Mouse (Mus musculus): ENCODE measurements around the gene Zfp771. TPM values are rescaled to one million over a fixed set of nuclear protein-coding genes. Genes with fewer than 3 reads are reported as not detected.
A peak's percentile ranks its signal among the peaks of the same experiment; 100 is the strongest.

Zfp771 gene
- total RNA-seq (2014; rRNA removed) (101 and 108 TPM in 2 replicates), polyA plus RNA-seq (2015; fragmentation: Nextera tagmentation; extraction: Ambion mirVana) (89.0 and 89.2 TPM in 2 replicates)

DNA sequence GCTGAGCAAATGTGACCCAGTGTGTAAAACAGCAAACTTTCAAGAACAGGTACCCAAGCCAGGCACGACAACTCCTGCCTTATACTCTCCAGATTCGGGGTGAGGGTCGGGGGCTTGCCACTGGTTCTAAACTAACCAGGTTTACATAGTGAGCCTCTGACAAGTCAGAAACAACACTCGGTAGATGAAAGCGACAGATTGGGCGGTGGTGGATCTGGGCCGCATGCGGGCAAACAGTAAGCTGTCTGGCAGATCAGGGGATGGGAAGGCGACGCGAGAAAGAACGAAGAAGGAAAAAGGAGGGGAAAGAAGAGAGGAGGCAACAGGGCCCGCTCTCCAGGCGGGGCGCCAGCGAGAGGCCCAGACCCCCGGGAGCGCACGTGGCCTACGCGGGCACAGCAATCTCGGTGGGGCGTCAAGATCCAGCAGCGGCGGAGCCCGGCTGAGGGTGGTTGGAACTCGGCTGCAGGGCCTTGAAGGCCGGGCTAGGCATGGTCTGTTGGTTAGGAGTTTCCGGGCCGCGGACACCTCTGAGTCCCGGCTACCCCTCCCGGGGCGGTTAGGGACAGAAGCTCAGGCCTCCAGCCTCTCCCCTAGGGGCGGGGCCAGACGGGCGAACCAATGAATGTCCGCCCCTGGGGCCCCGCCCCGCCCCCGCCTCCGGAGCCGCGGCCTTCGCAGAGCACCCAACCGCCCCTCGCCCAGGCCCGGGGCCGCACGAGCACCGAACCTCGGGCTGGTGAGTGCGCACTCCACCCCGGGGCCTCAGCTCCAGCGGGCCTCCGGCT is at the start of gene Zfp771:
Gene Zfp771, plus strand, starts transcription at position 405 of the 788 bp plus-strand sequence.
- Histone ChIP-seq H3K27me3 (ENCODE audit: insufficient read depth, low read length) (no peaks in the 10 kb centered on the region), H3K27ac (peak within 1 kb of the TSS; percentile 94), H3K36me3 (ENCODE audit: insufficient read depth, low read length) (peaks cover 3% of the 10 kb centered on the region; the same call in 1 of the 2 replicates), H3K4me2 (ENCODE audit: low read depth, low read length) (peak within 1 kb of the TSS; percentile 81), H3K4me3 (ENCODE audit: low read length) (peak within 1 kb of the TSS; percentile 76), H3K4me1 (ENCODE audit: insufficient read depth, low read length) (peaks cover 14% of the 10 kb centered on the region), H3K9me3 (ENCODE audit: low read length) (no peaks in the 10 kb centered on the region), H3K9ac (replicated peaks; ENCODE audit: low read length) (peak within 1 kb of the TSS; percentile 84)
- WGBS, result under 1% methylated on average over 53 of the region's 56 CpGs
- ATAC-seq (peak; percentile 97), DNase-seq (ENCODE audit: low spot score) (peak; percentile 97)
- TF ChIP-seq CTCF (IDR thresholded peaks at IDR 0.05; ENCODE audit: low read depth), result no peak

GRCm38 (mm10) chr7:127194633-127195029 is 49.4 kb upstream of the Zfp771 start:
- ATAC-seq, result no peak
- Histone ChIP-seq H3K4me1 (ENCODE audit: insufficient read depth, low read length) (peaks cover 17% of the 10 kb centered on the region), H3K4me3 (ENCODE audit: low read length) (peak overlapping the region; percentile 62), H3K27me3 (ENCODE audit: insufficient read depth, low read length) (no peaks in the 10 kb centered on the region), H3K27ac (peak overlapping the region; percentile 82; the same call in 1 of the 2 replicates), H3K4me2 (ENCODE audit: low read depth, low read length) (peak overlapping the region; percentile 68), H3K36me3 (ENCODE audit: insufficient read depth, low read length) (peaks cover 33% of the 10 kb centered on the region), H3K9me3 (ENCODE audit: low read length) (no peaks in the 10 kb centered on the region), H3K9ac (replicated peaks; ENCODE audit: low read length) (peak overlapping the region; percentile 74)
- WGBS, result 85% methylated on average over 7 of the region's 7 CpGs
- TF ChIP-seq CTCF (IDR thresholded peaks at IDR 0.05; ENCODE audit: low read depth), result no peak
- no peak for DNase-seq (ENCODE audit: low spot score)

DNA sequence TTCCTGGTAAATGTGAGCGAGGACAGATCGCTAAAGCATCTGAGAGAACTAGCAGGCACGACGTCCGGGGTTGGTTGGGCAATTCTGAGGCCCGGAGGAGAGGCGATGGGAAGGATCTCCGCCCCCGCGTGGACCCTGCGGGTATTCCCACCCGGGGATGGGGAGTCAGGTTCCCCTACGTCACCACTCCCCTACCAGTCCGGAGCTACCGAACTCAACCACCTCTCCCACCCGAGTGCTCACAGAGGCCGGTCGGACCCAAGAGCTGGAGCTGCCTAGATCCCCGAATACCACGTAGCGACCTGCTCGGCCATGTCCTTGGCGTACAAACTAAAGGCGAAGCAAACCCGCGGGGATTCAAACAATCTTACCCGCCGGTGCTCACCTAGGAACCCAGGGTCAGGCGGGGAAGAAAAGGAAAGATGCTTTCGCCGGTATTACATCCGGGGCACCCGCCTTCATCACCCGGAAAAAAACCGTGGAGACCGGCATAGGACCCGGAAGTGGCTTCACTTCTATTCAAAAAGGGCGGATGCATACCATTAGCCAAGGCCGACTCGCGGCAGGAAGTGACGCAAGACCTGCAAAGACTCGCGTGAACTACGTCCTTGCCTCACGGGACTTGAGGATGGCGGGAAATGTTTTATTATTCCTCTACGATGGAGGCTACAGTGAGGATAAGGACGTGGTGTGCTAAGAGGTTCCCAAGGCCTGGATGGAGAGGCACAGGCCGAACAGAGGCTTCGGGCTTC is 48.4 kb upstream of the Zfp771 start, which contains the start of gene Cd2bp2:
Gene Cd2bp2, minus strand, starts transcription at position 507 of the 752 bp plus-strand sequence.
- DNase-seq (ENCODE audit: low spot score) (peak; percentile 99), ATAC-seq (peak; percentile 97)
- peak within 1 kb of the TSS; percentile 74 for H3K9ac ChIP-seq (replicated peaks; ENCODE audit: low read length)
- no peaks in the 10 kb centered on the region for H3K27me3 ChIP-seq (ENCODE audit: insufficient read depth, low read length)
- peak within 1 kb of the TSS; percentile 82 for H3K27ac ChIP-seq
- peak within 1 kb of the TSS; percentile 62 for H3K4me3 ChIP-seq (ENCODE audit: low read length)
- no peaks in the 10 kb centered on the region for H3K9me3 ChIP-seq (ENCODE audit: low read length)
- H3K36me3 ChIP-seq (ENCODE audit: insufficient read depth, low read length), result peaks cover 43% of the 10 kb centered on the region
- H3K4me1 ChIP-seq (ENCODE audit: insufficient read depth, low read length), result peaks cover 17% of the 10 kb centered on the region
- TF ChIP-seq CTCF (IDR thresholded peaks at IDR 0.05; ENCODE audit: low read depth), result peak; percentile 63
- 1% methylated on average over 51 of the region's 51 CpGs for WGBS
- peak within 1 kb of the TSS; percentile 68 for H3K4me2 ChIP-seq (ENCODE audit: low read depth, low read length)

DNA sequence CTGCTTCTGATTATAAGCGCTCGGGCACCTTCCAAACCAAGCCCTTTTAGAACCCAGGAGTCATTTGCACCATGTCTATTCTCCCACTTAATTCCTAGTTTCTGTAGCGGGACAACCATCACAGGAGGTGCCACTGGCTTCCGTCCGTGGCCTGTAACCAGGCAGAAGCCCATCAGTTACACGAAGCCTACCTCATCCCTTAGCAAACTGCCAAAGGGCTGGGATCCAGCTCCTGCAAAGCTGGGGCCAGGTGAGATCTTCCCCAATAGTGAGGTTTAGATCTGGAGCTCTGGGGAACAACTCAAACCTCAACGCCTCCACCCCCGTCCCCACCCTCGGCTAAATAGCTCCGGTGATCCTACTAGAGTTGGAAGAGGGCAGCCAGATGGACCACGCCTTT is 47.6 kb upstream of the Zfp771 start:
- no peaks in the 10 kb centered on the region for H3K9me3 ChIP-seq (ENCODE audit: low read length)
- no peak for ATAC-seq
- WGBS, result 57% methylated on average over 11 of the region's 11 CpGs

GRCm38 (mm10) chr7:127206606-127207005 is 37.5 kb upstream of the Zfp771 start:
- peak overlapping the region; percentile 81 for H3K9ac ChIP-seq (replicated peaks; ENCODE audit: low read length)
- no peak for DNase-seq (ENCODE audit: low spot score)
- H3K4me1 ChIP-seq (ENCODE audit: insufficient read depth, low read length), result peaks cover 7% of the 10 kb centered on the region
- H3K36me3 ChIP-seq (ENCODE audit: insufficient read depth, low read length), result no peaks in the 10 kb centered on the region
- peak overlapping the region; percentile 76 for H3K4me3 ChIP-seq (ENCODE audit: low read length)
- 61% methylated on average over 2 of the region's 2 CpGs for WGBS
- no peak overlapping the region for H3K27ac ChIP-seq
- ATAC-seq, result no peak
- peak overlapping the region; percentile 98 for H3K4me2 ChIP-seq (ENCODE audit: low read depth, low read length)
- no peaks in the 10 kb centered on the region for H3K27me3 ChIP-seq (ENCODE audit: insufficient read depth, low read length)
- no peak for TF ChIP-seq CTCF (IDR thresholded peaks at IDR 0.05; ENCODE audit: low read depth)
- H3K9me3 ChIP-seq (ENCODE audit: low read length), result no peaks in the 10 kb centered on the region

More for the DNA sequence above, 47.6 kb upstream of the Zfp771 start:
- Histone ChIP-seq H3K27me3 (ENCODE audit: insufficient read depth, low read length) (no peaks in the 10 kb centered on the region), H3K27ac (peak overlapping the region; percentile 73), H3K4me3 (ENCODE audit: low read length) (peak overlapping the region; percentile 62), H3K4me1 (ENCODE audit: insufficient read depth, low read length) (peaks cover 17% of the 10 kb centered on the region), H3K4me2 (ENCODE audit: low read depth, low read length) (peak overlapping the region; percentile 68), H3K9ac (replicated peaks; ENCODE audit: low read length) (peak overlapping the region; percentile 74), H3K36me3 (ENCODE audit: insufficient read depth, low read length) (peaks cover 44% of the 10 kb centered on the region)
- no peak for DNase-seq (ENCODE audit: low spot score)
- no peak for TF ChIP-seq CTCF (IDR thresholded peaks at IDR 0.05; ENCODE audit: low read depth)

DNA sequence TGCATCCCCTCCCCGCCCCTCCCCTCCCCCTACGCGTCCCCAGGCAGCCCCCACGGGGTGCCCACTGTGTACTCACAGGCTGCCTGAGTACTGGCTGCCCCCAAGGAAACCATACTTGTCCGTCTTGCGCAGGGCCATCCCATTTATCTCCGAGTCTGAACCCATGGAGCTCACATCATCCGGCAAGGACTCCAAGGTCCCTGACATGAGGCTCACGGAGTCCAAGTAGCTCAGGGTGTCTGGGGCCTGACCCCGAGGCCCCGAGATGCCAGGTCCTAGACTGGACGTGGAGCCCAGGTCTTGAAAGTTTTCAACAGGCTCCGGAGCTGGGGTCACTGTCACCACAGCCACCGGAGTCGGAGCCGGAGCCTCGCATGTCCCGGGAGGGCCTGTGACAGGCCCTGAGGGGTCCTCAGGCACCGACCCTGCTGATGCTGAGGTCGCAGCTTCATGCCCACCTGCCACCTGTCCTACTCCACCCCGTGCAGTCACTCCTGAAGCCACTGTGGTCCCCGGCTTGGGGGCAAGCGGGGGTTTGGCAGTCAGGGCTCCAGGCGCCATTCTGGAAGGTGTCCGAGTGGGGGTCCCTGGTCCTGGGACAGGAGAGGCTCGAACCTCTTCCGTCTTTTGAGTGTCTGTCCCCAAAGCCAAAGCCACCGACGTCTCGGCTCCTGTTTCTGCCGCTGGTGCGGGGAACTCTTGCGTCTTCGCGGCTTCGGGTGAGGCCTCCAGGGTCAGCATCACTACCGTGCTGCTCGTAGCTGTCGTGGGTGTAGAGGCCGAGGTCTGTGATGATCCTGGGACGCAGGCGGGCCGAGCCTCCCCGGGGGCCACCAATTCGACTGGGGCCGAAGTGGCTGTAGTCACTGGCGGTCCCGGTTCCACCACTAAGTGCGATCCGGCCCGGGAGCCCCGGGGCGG is 36.4 kb upstream of the Zfp771 start:
- DNase-seq (ENCODE audit: low spot score) (no peak), ATAC-seq (no peak)
- Histone ChIP-seq H3K9me3 (ENCODE audit: low read length) (no peaks in the 10 kb centered on the region), H3K27me3 (ENCODE audit: insufficient read depth, low read length) (no peaks in the 10 kb centered on the region), H3K4me3 (ENCODE audit: low read length) (peak overlapping the region; percentile 76), H3K4me1 (ENCODE audit: insufficient read depth, low read length) (peaks cover 7% of the 10 kb centered on the region), H3K4me2 (ENCODE audit: low read depth, low read length) (peak overlapping the region; percentile 98), H3K27ac (peak overlapping the region; percentile 84), H3K36me3 (ENCODE audit: insufficient read depth, low read length) (no peaks in the 10 kb centered on the region), H3K9ac (replicated peaks; ENCODE audit: low read length) (peak overlapping the region; percentile 81)
- TF ChIP-seq CTCF (IDR thresholded peaks at IDR 0.05; ENCODE audit: low read depth), result no peak
- WGBS, result under 1% methylated on average over 52 of the region's 53 CpGs

Measured in hindbrain, postnatal 0 days (tissue).